Mouse (Mus musculus): Measurements from ENCODE around the gene Tmem125. TPM values are rescaled to one million over a fixed set of nuclear protein-coding genes. Genes with fewer than 3 reads are reported as not detected.

Gene Tmem125
- polyA plus RNA-seq, 1 experiment, result 0.49 TPM

GRCm38 (mm10) chr4:118533605-118534004 lies 10.2 kb downstream of the Tmem125 start:
- no peak for TF ChIP-seq CTCF (IDR thresholded peaks at IDR 0.05; ENCODE audit: borderline replicate concordance, extremely low read depth, insufficient read depth, insufficient read length)
- TF ChIP-seq POLR2A (IDR thresholded peaks at IDR 0.05; ENCODE audit: borderline replicate concordance, extremely low read depth, insufficient read depth, insufficient read length, poor library complexity, severe bottlenecking), result no peak
- DNase-seq (ENCODE audit: low read depth), result no peak

GRCm38 (mm10) chr4:118533156-118533555 lies 10.7 kb downstream of the Tmem125 start:
- no peak for TF ChIP-seq POLR2A (IDR thresholded peaks at IDR 0.05; ENCODE audit: borderline replicate concordance, extremely low read depth, insufficient read depth, insufficient read length, poor library complexity, severe bottlenecking)
- no peak for TF ChIP-seq CTCF (IDR thresholded peaks at IDR 0.05; ENCODE audit: borderline replicate concordance, extremely low read depth, insufficient read depth, insufficient read length)
- DNase-seq (ENCODE audit: low read depth), result no peak

- no peak for TF ChIP-seq POLR2A (IDR thresholded peaks at IDR 0.05; ENCODE audit: borderline replicate concordance, extremely low read depth, insufficient read depth, insufficient read length, poor library complexity, severe bottlenecking)
- TF ChIP-seq CTCF (IDR thresholded peaks at IDR 0.05; ENCODE audit: borderline replicate concordance, extremely low read depth, insufficient read depth, insufficient read length), result no peak
- DNase-seq (ENCODE audit: low read depth), result no peak
Measured at GRCm38 (mm10) chr4:118532663-118533062, 11.2 kb downstream of the Tmem125 start.

GRCm38 (mm10) chr4:118527720-118528119 lies 16.1 kb downstream of the Tmem125 start:
- no peak for TF ChIP-seq CTCF (IDR thresholded peaks at IDR 0.05; ENCODE audit: borderline replicate concordance, extremely low read depth, insufficient read depth, insufficient read length)
- no peak for TF ChIP-seq POLR2A (IDR thresholded peaks at IDR 0.05; ENCODE audit: borderline replicate concordance, extremely low read depth, insufficient read depth, insufficient read length, poor library complexity, severe bottlenecking)
- no peak for DNase-seq (ENCODE audit: low read depth)

GRCm38 (mm10) chr4:118527335-118527681 lies 16.5 kb downstream of the Tmem125 start:
- DNase-seq (ENCODE audit: low read depth), result no peak
- TF ChIP-seq CTCF (IDR thresholded peaks at IDR 0.05; ENCODE audit: borderline replicate concordance, extremely low read depth, insufficient read depth, insufficient read length) (no peak), POLR2A (IDR thresholded peaks at IDR 0.05; ENCODE audit: borderline replicate concordance, extremely low read depth, insufficient read depth, insufficient read length, poor library complexity, severe bottlenecking) (no peak)

- TF ChIP-seq CTCF (IDR thresholded peaks at IDR 0.05; ENCODE audit: borderline replicate concordance, extremely low read depth, insufficient read depth, insufficient read length) (no peak), POLR2A (IDR thresholded peaks at IDR 0.05; ENCODE audit: borderline replicate concordance, extremely low read depth, insufficient read depth, insufficient read length, poor library complexity, severe bottlenecking) (no peak)
- no peak for DNase-seq (ENCODE audit: low read depth)
Measured at GRCm38 (mm10) chr4:118526408-118527334, 17.2 kb downstream of the Tmem125 start, which contains the start of gene 2610528J11Rik. Gene 2610528J11Rik (plus strand): TSS chr4:118526999.

GRCm38 (mm10) chr4:118525779-118526178 lies 18.1 kb downstream of the Tmem125 start:
- DNase-seq (ENCODE audit: low read depth), result no peak
- TF ChIP-seq CTCF (IDR thresholded peaks at IDR 0.05; ENCODE audit: borderline replicate concordance, extremely low read depth, insufficient read depth, insufficient read length), result no peak
- no peak for TF ChIP-seq POLR2A (IDR thresholded peaks at IDR 0.05; ENCODE audit: borderline replicate concordance, extremely low read depth, insufficient read depth, insufficient read length, poor library complexity, severe bottlenecking)

GRCm38 (mm10) chr4:118523976-118524375 lies 19.9 kb downstream of the Tmem125 start:
- peak; percentile 60 for DNase-seq (ENCODE audit: low read depth)
- TF ChIP-seq POLR2A (IDR thresholded peaks at IDR 0.05; ENCODE audit: borderline replicate concordance, extremely low read depth, insufficient read depth, insufficient read length, poor library complexity, severe bottlenecking), result no peak
- no peak for TF ChIP-seq CTCF (IDR thresholded peaks at IDR 0.05; ENCODE audit: borderline replicate concordance, extremely low read depth, insufficient read depth, insufficient read length)

- TF ChIP-seq POLR2A (IDR thresholded peaks at IDR 0.05; ENCODE audit: borderline replicate concordance, extremely low read depth, insufficient read depth, insufficient read length, poor library complexity, severe bottlenecking) (no peak), CTCF (IDR thresholded peaks at IDR 0.05; ENCODE audit: borderline replicate concordance, extremely low read depth, insufficient read depth, insufficient read length) (no peak)
- no peak for DNase-seq (ENCODE audit: low read depth)
Measured at GRCm38 (mm10) chr4:118522248-118522647, 21.6 kb downstream of the Tmem125 start.

GRCm38 (mm10) chr4:118518208-118518607 lies 25.6 kb downstream of the Tmem125 start:
- DNase-seq (ENCODE audit: low read depth), result no peak
- TF ChIP-seq CTCF (IDR thresholded peaks at IDR 0.05; ENCODE audit: borderline replicate concordance, extremely low read depth, insufficient read depth, insufficient read length), result no peak
- no peak for TF ChIP-seq POLR2A (IDR thresholded peaks at IDR 0.05; ENCODE audit: borderline replicate concordance, extremely low read depth, insufficient read depth, insufficient read length, poor library complexity, severe bottlenecking)

- TF ChIP-seq CTCF (IDR thresholded peaks at IDR 0.05; ENCODE audit: borderline replicate concordance, extremely low read depth, insufficient read depth, insufficient read length) (no peak), POLR2A (IDR thresholded peaks at IDR 0.05; ENCODE audit: borderline replicate concordance, extremely low read depth, insufficient read depth, insufficient read length, poor library complexity, severe bottlenecking) (no peak)
- no peak for DNase-seq (ENCODE audit: low read depth)
Measured at GRCm38 (mm10) chr4:118517497-118518146, 26.2 kb downstream of the Tmem125 start.
